Comparison of ENCODE assay signal across 10 mouse cellular contexts in the genomic region with DNA sequence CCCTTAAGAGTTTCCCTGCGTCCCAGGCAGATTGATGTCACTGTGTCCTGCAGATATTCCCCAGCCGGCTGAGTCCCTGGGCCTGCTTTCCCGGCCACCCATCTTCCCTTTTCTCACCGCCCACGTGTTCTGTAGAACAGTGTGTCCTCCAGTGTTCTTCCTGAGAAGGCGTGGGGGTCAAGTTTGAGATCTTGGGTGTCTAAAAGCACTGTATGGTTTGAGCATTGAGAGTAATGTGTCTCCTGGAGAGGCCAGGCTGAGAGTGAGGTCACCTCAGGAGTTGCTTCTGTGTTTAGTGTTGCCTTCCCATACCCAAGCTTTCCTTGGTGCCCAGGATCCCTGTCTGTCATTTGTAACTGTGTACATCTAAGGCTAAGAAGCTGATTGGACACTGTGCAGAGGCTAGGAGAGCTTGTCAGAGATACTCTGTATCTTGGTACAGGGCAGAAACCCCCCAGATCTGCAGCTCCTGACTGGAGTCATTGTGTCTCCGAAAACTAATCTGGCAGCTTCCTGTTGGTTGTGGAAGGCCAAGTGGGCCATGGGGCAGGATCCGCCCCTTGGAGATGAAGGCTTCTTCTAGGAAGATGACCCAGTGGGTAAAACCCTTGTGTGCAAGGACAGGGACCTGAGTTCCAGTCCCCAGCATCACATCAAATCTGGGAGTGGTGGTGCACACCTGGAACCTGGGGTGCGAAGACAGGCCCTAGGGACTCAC. TPM values are rescaled to one million over a fixed set of nuclear protein-coding genes. Genes with fewer than 3 reads are reported as not detected.
DNase-seq lines count a peak whose midpoint lies in the region; TF ChIP-seq lines count a peak whose summit lies in the region.
"Had no signal": no experiment of that assay in that cellular context is flagged by ENCODE, and none has a peak within 500 bp of the region (broad histone marks: within the 10 kb centered on the region; RNA-seq: fewer than 3 reads in every experiment).

No protein-coding gene starts in this region.

- WGBS in lung, adult 2 months: 55% methylated on average over 9 of the region's 9 CpGs

- H3K4me1 ChIP-seq in lung, adult 2 months (ENCODE audit: control insufficient read depth, insufficient read depth, low read length): peaks cover 52% of the 10 kb centered on the region

- intact Hi-C loops in heart, postnatal 36 days (cut with DNase I): loop anchor here (2.0 kb wide), 1 partner anchor 33 kb away; no protein-coding TSS in a partner anchor
- intact Hi-C loops in left cerebral cortex, postnatal 25 days (cut with DNase I): no loop called here

- peak; percentile 44 for DNase-seq in gastrocnemius, postnatal 25 days
- DNase-seq in gastrocnemius, postnatal 10 days: no peak
- DNase-seq in lung, adult 18-20 months: peak; percentile 32 to 63
- no peak for DNase-seq in lung, adult 2 months
- DNase-seq in heart, postnatal 36 days: peak; percentile 55 to 58
- DNase-seq in testis, postnatal 14 days (ENCODE audit: low spot score): peak; percentile 71
- DNase-seq in left cerebral cortex, postnatal 25 days (ENCODE audit: low spot score in 2 of 2): no peak
- no peak for DNase-seq in layer of hippocampus, postnatal 14 days (ENCODE audit: low spot score in 2 of 2)
- DNase-seq: adrenal gland, postnatal 10 days had no signal

- no peak overlapping the region for H3K4me3 ChIP-seq in lung, adult 2 months (replicated peaks; ENCODE audit: extremely low read depth, low read depth, low read length)
- H3K4me3 ChIP-seq: forebrain, embryonic 15.5 days had no signal

- TF ChIP-seq POLR2A in lung, adult 2 months (IDR thresholded peaks at IDR 0.05; ENCODE audit: borderline replicate concordance, extremely low read depth, low read depth, low read length): no peak

- TF ChIP-seq CTCF in lung, adult 2 months (IDR thresholded peaks at IDR 0.05; ENCODE audit: insufficient read depth, low read length): no peak

RNA-seq across cellular contexts. Expression of a gene that starts 58.5 kb away (rescaled TPM):
- 10 to 100 TPM; 13.5 to 18.2 TPM for total RNA-seq in gastrocnemius, postnatal 25 days (2021)
- total RNA-seq in gastrocnemius, postnatal 10 days (2021): 10 to 100 TPM; 19.9 to 23.3 TPM
- polyA plus RNA-seq in lung, adult 2 months (2012; rRNA removed): 8.3 and 11.5 TPM in 2 replicates
- total RNA-seq in heart, postnatal 36 days (2021): 10 to 100 TPM; 22.6 to 23.7 TPM
- total RNA-seq in left cerebral cortex, postnatal 25 days (2021): 10 to 100 TPM; 46.9 to 48.3 TPM
- total RNA-seq in layer of hippocampus, postnatal 14 days (2021): 10 to 100 TPM; 29.7 to 35.7 TPM

RNA-seq across cellular contexts. Expression of a gene that starts 59.1 kb away (rescaled TPM):
- total RNA-seq in gastrocnemius, postnatal 25 days (2021): 10 to 100 TPM; 11.2 to 15.3 TPM
- 10 to 100 TPM; 22.6 to 27.6 TPM for total RNA-seq in gastrocnemius, postnatal 10 days (2021)
- 89.4 and 97.9 TPM in 2 replicates for polyA plus RNA-seq in lung, adult 2 months (2012; rRNA removed)
- 10 to 100 TPM; 54.3 to 54.6 TPM for total RNA-seq in heart, postnatal 36 days (2021)
- total RNA-seq in left cerebral cortex, postnatal 25 days (2021): 10 to 100 TPM; 32.3 to 35.8 TPM
- 10 to 100 TPM; 38.0 to 39.5 TPM for total RNA-seq in layer of hippocampus, postnatal 14 days (2021)

Comparison
In these comparisons a context has a peak if more than half of its experiments do, and no peak if none do; other contexts are left out.
1. DNase-seq: peak in gastrocnemius, postnatal 25 days (single experiment), lung, adult 18-20 months (2 of 2), heart, postnatal 36 days (2 of 2) and testis, postnatal 14 days (single experiment); none in gastrocnemius, postnatal 10 days (single experiment), lung, adult 2 months (single experiment), left cerebral cortex, postnatal 25 days (0 of 2) and layer of hippocampus, postnatal 14 days (0 of 2).